In the genomic region with DNA sequence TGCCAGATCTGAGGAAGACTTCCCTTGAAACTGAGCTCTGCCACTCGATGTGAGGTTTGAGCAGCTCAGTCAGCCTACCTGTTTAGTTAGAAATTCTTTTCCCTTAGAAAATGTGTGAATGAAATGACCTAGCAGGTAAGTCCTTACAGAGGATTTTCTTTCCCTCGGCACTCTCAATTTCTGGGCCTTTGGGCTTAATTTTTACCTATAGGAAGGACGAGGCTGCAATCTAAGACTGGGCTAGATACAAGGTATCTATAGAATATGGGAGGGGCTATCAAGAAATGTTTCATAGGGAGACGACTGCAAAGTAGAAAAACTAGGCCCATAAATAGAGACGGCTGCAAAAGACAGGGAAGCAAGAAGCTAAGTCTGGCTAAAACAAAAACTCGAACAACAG, we compare ENCODE assay signal across 8 mouse cellular contexts. TPM values are rescaled to one million over a fixed set of nuclear protein-coding genes. Genes with fewer than 3 reads are reported as not detected.
A peak's percentile ranks its signal among the peaks of the same experiment; 100 is the strongest.
DNase-seq lines count a peak whose midpoint lies in the region; ATAC-seq and TF ChIP-seq lines count a peak whose summit lies in the region.

No protein-coding gene starts in this region.

- no peaks in the 10 kb centered on the region for H3K27me3 ChIP-seq in erythroblast, embryonic 14.5 days (ENCODE audit: control insufficient read depth)
- no peaks in the 10 kb centered on the region for H3K27me3 ChIP-seq in testis, adult 2 months (ENCODE audit: control insufficient read depth, insufficient read depth, low read length)
- no peaks in the 10 kb centered on the region for H3K27me3 ChIP-seq in liver, embryonic 13.5 days

- no peak for ATAC-seq in erythroblast, adult 5-6 weeks (replicated peaks; ENCODE audit: low FRiP score, poor library complexity, severe bottlenecking)
- ATAC-seq in liver, embryonic 13.5 days (ENCODE audit: low read depth) = no peak

- TF ChIP-seq POLR2A in testis, adult 2 months (IDR thresholded peaks at IDR 0.05; ENCODE audit: control insufficient read depth, low read depth, low read length) = no peak

- peaks cover 17% of the 10 kb centered on the region for H3K4me1 ChIP-seq in erythroblast, embryonic 14.5 days (ENCODE audit: control insufficient read depth)
- H3K4me1 ChIP-seq in testis, adult 2 months (ENCODE audit: control insufficient read depth, insufficient read depth, low read length) = no peaks in the 10 kb centered on the region
- H3K4me1 ChIP-seq in liver, embryonic 13.5 days (replicated peaks) = peaks cover 20% of the 10 kb centered on the region

- peaks cover 28% of the 10 kb centered on the region for H3K36me3 ChIP-seq in erythroblast, embryonic 14.5 days (ENCODE audit: control insufficient read depth)
- no peaks in the 10 kb centered on the region for H3K36me3 ChIP-seq in testis, adult 2 months (ENCODE audit: control insufficient read depth, insufficient read depth, low read length)
- H3K36me3 ChIP-seq in liver, embryonic 13.5 days = peaks cover 14% of the 10 kb centered on the region

- no peak overlapping the region; the same call in 1 of the 2 replicates for H3K27ac ChIP-seq in testis, adult 2 months (ENCODE audit: control insufficient read depth, insufficient read depth, low read depth, low read length)
- peak overlapping the region; percentile 80 for H3K27ac ChIP-seq in liver, embryonic 13.5 days

- DNase-seq in testis, postnatal 10 days (ENCODE audit: low spot score) = no peak
- DNase-seq in liver, embryonic 13.5 days = no peak
- DNase-seq in urinary bladder, postnatal 25 days (ENCODE audit: low spot score) = no peak
- no peak for DNase-seq in adrenal gland, postnatal 4 days (ENCODE audit: low spot score in 2 of 2)
- no peak for DNase-seq in layer of hippocampus, postnatal 36 days

- no peak for TF ChIP-seq CTCF in testis, adult 2 months (IDR thresholded peaks at IDR 0.05; ENCODE audit: control insufficient read depth, insufficient read depth, insufficient replicate concordance, low read depth, low read length)

- peak overlapping the region; percentile 99 for H3K4me3 ChIP-seq in erythroblast, embryonic 14.5 days (replicated peaks)
- peak overlapping the region; percentile 100 for H3K4me3 ChIP-seq in testis, adult 2 months (ENCODE audit: control insufficient read depth, low read depth, low read length)
- peak overlapping the region; percentile 88 for H3K4me3 ChIP-seq in liver, embryonic 13.5 days (replicated peaks)

- peak overlapping the region; percentile 90 for H3K9ac ChIP-seq in liver, embryonic 13.5 days

- H3K9me3 ChIP-seq in erythroblast, embryonic 14.5 days (ENCODE audit: control insufficient read depth, low read length) = no peaks in the 10 kb centered on the region
- no peaks in the 10 kb centered on the region for H3K9me3 ChIP-seq in liver, embryonic 13.5 days (replicated peaks)

- WGBS in liver, embryonic 13.5 days (ENCODE audit: insufficient replicate concordance) = 5% methylated on average over 6 of the region's 6 CpGs

- peak overlapping the region; percentile 79 for H3K4me2 ChIP-seq in liver, embryonic 13.5 days

RNA-seq across cellular contexts. Expression of a gene that starts 0.7 kb away (rescaled TPM):
- polyA plus RNA-seq in erythroblast, embryonic 14.5 days (2012) = 0.57 and 0.87 TPM in 2 replicates
- total RNA-seq in erythroblast, adult 5-6 weeks (2015; ENCODE audit: low replicate concordance) = 39.5 and 71.1 TPM in 2 replicates
- 22.0 and 38.3 TPM in 2 replicates for total RNA-seq in erythroblast, adult 5-6 weeks (2017; ENCODE audit: low replicate concordance)
- polyA plus RNA-seq in testis, adult 2 months (2012; rRNA removed) = 2.9 and 3.3 TPM in 2 replicates
- polyA plus RNA-seq in liver, embryonic 13.5 days (2015; fragmentation: Nextera tagmentation; extraction: Ambion mirVana) = 127 and 158 TPM in 2 replicates
- total RNA-seq in adrenal gland, postnatal 4 days (2021) = 10 to 100 TPM; 41.4 to 44.3 TPM
- 10 to 100 TPM; 13.7 to 17.8 TPM for total RNA-seq in layer of hippocampus, postnatal 36 days (2021)

RNA-seq across cellular contexts. Expression of a gene that starts 0.8 kb away (rescaled TPM):
- polyA plus RNA-seq in erythroblast, embryonic 14.5 days (2012) = 0.62 and 1.5 TPM in 2 replicates
- total RNA-seq in erythroblast, adult 5-6 weeks (2015; ENCODE audit: low replicate concordance) = 6.5 and 9.0 TPM in 2 replicates
- 1.8 and 4.9 TPM in 2 replicates for total RNA-seq in erythroblast, adult 5-6 weeks (2017; ENCODE audit: low replicate concordance)
- 5.9 and 7.0 TPM in 2 replicates for polyA plus RNA-seq in testis, adult 2 months (2012; rRNA removed)
- polyA plus RNA-seq in liver, embryonic 13.5 days (2015; fragmentation: Nextera tagmentation; extraction: Ambion mirVana) = 15.7 and 19.9 TPM in 2 replicates
- 10 to 100 TPM; 13.1 to 16.5 TPM for total RNA-seq in adrenal gland, postnatal 4 days (2021)
- total RNA-seq in layer of hippocampus, postnatal 36 days (2021) = 10 to 100 TPM; 30.7 to 39.7 TPM

RNA-seq across cellular contexts. Expression of a gene that starts 0.9 kb away (rescaled TPM):
- polyA plus RNA-seq in erythroblast, embryonic 14.5 days (2012) = not detected in 2 replicates
- 2.7 and 6.7 TPM in 2 replicates for total RNA-seq in erythroblast, adult 5-6 weeks (2015; ENCODE audit: low replicate concordance)
- total RNA-seq in erythroblast, adult 5-6 weeks (2017; ENCODE audit: low replicate concordance) = 1.5 and 4.1 TPM in 2 replicates
- polyA plus RNA-seq in testis, adult 2 months (2012; rRNA removed) = 2.3 and 4.6 TPM in 2 replicates
- 1.4 and 1.5 TPM in 2 replicates for polyA plus RNA-seq in liver, embryonic 13.5 days (2015; fragmentation: Nextera tagmentation; extraction: Ambion mirVana)
- total RNA-seq in adrenal gland, postnatal 4 days (2021) = not detected
- total RNA-seq in layer of hippocampus, postnatal 36 days (2021) = 1 to 10 TPM in 1 of 2 experiments, not detected in 1; 2.2 TPM

RNA-seq across cellular contexts. Expression of a gene that starts 49.3 kb away (rescaled TPM):
- polyA plus RNA-seq in erythroblast, embryonic 14.5 days (2012) = 0.17 and 0.38 TPM in 2 replicates
- total RNA-seq in erythroblast, adult 5-6 weeks (2015; ENCODE audit: low replicate concordance) = 4.6 and 4.8 TPM in 2 replicates
- 5.6 and 6.7 TPM in 2 replicates for total RNA-seq in erythroblast, adult 5-6 weeks (2017; ENCODE audit: low replicate concordance)
- polyA plus RNA-seq in testis, adult 2 months (2012; rRNA removed) = 6.9 and 8.1 TPM in 2 replicates
- polyA plus RNA-seq in liver, embryonic 13.5 days (2015; fragmentation: Nextera tagmentation; extraction: Ambion mirVana) = 15.8 and 20.0 TPM in 2 replicates
- total RNA-seq in adrenal gland, postnatal 4 days (2021) = 10 to 100 TPM; 25.9 to 28.0 TPM
- 10 to 100 TPM; 25.5 TPM for total RNA-seq in layer of hippocampus, postnatal 36 days (2021)
